Mouse (Mus musculus) cerebellum, adult 9-10 months (tissue): Measurements from ENCODE around the gene Ephb1.

Experiments
- DNase-seq: peaks from one replicate; pipeline ENCODE4 v3.0.0; 2022

The Ephb1 gene

GRCm38 (mm10) chr9:102303882-102304281 lies 50.6 kb downstream of the Ephb1 start:
- no peak for DNase-seq

- DNase-seq: no peak
These were observed 53.5 kb downstream of the Ephb1 start for GRCm38 (mm10) chr9:102300985-102301384.

GRCm38 (mm10) chr9:102298741-102299140 lies 55.8 kb downstream of the Ephb1 start:
- peak; percentile 93 for DNase-seq

GRCm38 (mm10) chr9:102297986-102298385 lies 56.5 kb downstream of the Ephb1 start:
- peak; percentile 99 for DNase-seq

GRCm38 (mm10) chr9:102297176-102297575 lies 57.3 kb downstream of the Ephb1 start:
- DNase-seq: no peak

DNA sequence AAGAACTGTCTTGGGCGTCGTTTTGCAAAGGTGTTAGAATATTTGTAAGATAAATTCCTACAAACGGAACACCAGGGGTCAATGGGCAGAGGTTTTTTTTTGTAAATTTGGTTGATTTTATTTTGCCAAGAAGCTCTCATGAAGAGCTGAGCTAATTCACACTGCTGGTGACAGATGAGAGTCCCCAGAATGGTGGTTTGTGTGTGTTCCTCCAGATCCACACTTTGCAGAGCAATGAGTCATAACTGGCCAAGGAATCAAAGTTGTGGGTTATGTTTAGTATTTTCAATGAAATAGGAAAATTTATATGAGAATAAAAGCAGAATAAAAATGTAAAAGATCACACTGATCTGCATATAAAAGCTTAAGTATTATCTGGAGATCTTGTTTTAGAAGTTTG lies 60.9 kb downstream of the Ephb1 start:
- no peak for DNase-seq

GRCm38 (mm10) chr9:102291230-102291629 lies 63.3 kb downstream of the Ephb1 start:
- no peak for DNase-seq

DNA sequence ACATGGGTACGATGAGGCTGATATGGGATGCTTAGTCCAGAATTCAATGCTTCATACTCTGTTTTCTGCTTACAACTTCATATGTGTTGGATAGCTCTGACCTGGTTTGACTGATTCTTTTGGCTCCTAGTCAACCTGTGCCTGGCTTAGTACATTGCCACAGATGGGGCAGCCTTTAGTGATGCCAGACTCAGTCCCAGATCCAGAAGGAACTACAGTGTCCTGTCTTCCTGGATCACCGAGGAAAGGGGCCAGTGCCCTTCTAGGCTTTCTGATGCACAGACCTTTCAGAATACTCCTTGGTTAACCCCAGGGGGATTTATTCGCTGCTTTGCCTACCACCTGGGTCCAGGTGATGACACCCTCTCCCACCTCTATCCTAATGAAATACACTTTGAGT lies 66.1 kb downstream of the Ephb1 start:
- peak; percentile 93 for DNase-seq

DNA sequence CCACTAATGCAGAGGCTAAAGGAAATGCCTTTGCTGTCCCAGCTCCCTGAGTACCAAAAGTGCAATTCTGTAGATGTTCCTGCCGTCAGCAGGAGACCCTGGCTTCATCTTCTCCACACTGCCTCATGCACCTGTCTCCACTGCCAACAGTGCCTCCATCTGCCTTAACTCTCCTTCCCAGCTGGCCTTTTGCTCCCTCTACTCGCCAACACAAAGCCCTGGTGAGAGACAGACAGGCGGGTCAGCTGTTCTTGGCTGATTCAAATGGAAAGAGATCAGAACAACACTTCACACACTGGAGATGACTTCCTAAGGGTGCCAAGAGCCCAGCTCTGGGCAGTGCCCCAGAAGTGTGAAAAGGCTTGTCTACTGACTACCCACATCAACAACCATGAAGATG lies 78.6 kb downstream of the Ephb1 start:
- peak; percentile 94 for DNase-seq

DNA sequence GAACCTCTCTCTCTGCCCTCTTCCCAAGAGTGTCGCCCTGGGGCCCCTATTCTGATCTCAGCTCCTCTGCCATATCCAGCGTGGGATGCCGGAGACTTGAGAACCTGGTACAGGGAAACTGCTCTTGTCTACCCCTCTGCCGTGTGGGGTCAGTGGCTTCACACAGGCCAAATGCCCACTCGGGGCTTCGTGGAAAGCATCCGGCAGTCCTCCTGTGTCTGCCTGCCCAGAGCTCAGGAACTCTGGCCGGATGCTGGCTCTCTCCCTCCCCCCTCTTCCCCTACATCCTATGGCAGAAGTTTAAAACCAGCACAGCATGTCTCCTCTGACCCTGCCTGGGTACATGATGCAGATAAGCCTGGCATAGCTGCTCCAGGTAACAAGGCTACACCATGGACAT lies 80.5 kb downstream of the Ephb1 start:
- no peak for DNase-seq

DNA sequence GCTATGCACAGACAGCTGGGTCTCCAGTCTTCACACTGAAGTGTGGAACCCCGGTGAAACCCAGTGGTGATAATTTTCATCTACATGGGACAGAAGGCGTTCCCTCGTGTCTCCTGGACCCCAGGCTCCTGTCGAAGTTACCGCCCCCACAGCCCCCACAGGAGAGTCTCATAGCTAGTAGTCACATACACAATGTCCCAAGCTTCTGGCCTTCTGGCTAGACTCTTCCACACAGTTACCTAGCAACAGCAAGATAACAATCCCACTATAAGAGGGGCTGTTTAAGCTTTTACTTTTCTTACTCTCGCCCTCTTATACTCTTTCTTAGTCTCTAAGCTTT lies 81.1 kb downstream of the Ephb1 start:
- DNase-seq: no peak

DNA sequence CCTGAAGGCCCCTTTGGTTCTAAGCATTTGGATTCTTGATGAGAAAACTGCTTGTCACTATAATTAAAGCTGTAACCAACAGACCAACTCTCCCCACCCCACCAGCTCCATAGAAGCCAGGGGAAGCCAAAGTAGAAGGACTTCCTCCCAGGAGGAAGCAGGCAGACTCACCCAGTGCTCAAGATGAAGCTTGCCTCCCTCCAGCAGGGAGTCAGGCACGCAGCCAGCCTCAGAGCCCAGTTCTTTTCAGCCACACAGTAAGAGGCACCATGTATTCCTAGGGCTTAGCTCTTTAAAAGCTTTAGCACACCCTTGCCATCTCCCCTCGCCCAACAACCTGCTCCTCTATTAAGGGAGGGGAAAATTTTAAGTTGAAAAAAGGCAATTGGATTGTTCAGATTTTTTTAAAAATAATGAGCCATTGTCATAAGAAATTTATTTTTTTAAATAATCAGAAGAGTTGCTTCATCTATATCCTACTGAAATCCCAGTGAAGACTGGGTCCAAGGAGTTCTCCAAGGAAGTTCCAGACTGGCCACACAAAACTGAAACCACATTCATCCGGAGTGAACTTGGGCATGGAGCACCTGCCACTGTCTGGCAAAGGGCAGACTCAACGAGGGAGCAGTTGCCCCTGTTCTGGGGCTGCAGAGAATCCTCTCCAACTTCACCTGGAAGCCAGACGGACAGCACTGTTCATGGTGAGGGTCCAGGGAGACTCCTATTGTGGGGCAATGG lies 81.6 kb downstream of the Ephb1 start:
- DNase-seq: no peak

DNA sequence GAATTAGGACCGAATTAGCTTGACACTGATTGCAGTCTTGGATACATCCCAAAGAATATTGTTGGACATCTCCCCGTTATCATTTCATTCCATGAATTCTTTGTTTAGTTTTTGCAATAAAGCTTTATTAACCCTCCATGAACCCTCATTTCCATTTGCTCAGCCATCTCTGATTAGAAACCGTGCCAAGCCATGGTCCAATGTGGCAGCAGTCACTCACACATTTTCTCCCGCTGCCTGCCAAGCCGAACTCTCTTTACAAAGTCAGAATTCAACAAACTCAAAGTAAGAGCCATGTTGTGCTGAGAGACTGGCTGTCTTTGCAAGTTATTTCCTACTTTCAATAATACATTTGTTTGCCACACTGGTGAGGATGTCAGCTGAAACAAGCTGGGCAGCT lies 84.0 kb downstream of the Ephb1 start:
- no peak for DNase-seq

DNA sequence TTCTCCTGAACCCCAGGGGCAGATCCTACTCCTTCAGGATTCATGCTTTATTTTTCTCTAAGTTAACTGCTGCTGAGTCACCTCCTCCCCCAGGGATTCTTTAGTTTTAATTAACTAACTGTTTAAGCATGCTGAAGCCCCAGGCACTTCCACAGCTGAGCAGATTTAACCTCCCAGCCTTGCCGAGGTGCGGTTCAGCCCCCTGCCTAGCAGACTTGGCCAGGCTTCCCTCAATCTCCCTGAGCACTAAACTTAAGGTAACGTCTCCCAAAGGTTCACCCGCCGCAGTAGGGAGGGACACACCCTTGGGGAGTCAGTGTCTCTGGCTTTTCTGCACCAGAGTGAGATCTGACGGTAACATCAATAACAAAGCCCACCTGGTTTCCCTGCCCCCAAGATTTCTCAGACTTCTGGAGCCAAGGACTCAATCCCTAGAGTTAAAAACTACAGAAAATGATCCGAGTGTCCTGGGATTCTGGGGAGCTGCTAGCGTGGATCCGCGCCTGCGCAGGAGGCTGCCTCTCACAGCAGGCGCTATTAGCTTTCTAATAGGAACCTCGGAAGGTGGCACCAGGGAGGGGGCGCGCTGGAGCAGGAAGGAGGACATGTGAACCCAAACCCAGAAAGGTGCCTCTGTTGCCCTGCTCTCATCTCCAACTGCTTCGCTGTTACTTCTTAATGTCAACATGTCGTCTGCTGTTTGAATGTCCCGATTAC lies 87.0 kb downstream of the Ephb1 start:
- DNase-seq: no peak

DNA sequence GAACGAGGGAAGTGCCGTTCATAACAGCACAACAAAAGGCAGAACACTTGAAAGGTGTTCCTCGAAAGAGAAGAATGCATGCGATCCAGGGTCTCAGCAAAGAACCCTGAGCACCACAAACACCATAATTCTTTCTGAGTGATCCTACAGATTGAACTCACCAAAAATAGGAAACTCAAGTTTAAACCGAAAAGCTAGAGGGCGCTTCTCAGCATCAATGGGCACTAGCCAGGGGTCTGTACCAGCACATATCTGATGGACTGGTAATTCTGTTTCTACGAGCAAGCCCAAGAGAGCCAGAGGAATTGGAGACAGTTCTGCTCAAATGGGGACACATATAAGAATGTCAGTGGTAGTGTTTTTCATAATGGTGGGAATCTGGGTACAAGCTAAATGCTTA lies 90.7 kb downstream of the Ephb1 start:
- no peak for DNase-seq

GRCm38 (mm10) chr9:102262100-102262501 lies 92.4 kb downstream of the Ephb1 start:
- DNase-seq: no peak

GRCm38 (mm10) chr9:102261511-102261910 lies 93.0 kb downstream of the Ephb1 start:
- DNase-seq: no peak

DNA sequence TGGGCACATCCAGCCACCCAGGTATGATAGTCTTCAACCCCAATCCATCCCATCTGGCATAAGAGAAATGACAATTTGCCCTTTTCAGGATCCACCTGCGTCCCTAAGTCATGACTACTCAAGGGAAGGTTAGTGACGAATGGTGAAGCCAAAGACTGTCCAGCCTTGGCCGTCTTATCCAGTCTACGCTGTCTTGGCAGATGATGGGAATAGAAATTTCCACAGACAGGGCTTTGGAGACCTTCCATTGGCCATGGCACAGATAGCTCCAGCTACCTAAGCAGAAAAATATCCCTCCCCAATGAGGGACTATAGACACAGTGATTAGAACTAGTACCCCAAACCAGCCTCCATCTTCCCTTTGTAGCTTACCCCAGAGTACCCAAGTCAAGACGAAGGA lies 98.1 kb downstream of the Ephb1 start:
- no peak for DNase-seq

DNA sequence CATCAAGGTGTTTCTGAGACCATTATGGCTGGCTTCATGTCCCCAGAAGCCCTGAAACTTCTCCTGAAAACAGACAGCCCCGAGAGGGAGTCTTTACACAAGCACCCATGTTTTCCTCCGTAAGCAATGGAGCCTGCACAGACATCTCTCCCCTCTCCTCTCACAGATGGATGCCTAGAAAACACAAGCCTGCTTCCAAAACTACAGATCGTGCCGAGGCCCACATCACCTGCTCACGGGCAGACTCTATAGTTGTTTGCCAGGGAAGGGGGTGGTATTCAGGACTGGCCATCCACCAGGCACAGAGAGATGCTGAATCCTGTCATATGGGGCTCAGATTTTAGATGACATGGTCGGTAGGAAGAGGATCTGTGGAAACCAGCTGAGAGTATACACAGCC lies 98.7 kb downstream of the Ephb1 start:
- no peak for DNase-seq

DNA sequence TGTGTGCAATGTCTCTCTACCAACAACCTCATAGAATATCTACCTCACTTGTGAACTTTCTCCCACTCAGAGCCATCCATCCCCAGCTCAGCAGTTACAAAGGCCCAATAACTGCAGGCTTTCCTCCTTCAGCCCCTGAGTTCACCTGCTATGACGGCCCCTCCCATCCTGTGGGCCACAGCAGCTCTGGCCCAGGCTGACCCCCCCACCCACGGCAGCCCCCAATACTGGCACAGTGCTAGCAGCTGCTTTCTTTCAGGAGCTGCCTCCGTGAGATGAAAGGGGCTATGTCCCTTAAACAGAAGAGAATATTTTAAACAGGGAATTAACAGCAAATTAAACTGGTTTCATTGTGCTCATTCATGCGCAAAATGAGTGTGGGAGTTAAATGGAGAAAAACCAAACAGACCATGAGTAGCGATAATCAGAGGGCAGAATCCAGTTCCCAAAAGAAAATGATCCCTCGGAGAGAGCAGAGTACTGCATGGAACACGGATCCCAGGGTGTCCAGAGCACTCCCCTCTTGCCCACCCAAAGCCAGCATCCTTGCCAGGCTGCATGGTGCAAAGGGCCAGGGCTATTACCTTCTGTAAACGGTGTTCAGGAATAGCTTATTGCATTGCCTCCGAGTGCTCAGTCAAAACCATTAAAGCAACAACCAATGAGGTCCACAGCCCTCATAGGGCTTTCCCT lies 105.2 kb downstream of the Ephb1 start:
- DNase-seq: no peak

DNA sequence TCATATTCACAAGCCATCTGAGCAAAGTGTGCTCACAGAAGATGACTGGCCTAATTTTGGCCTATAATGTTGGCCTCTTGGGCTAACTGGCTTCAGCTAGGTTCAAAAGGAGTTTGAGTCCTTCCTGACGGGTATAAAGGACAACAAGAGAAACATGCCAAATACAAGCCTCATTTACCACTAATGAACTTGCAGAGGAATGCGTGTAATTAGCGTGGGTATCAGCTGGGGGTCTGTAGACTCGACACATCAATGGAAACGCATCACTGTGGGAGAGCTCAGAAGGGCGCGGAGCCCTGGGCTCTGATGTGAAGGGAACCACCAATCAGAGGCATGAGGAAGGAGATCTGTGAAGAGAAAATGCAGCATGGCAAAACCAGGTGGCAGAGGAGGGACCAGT lies 108.9 kb downstream of the Ephb1 start:
- DNase-seq: no peak

DNA sequence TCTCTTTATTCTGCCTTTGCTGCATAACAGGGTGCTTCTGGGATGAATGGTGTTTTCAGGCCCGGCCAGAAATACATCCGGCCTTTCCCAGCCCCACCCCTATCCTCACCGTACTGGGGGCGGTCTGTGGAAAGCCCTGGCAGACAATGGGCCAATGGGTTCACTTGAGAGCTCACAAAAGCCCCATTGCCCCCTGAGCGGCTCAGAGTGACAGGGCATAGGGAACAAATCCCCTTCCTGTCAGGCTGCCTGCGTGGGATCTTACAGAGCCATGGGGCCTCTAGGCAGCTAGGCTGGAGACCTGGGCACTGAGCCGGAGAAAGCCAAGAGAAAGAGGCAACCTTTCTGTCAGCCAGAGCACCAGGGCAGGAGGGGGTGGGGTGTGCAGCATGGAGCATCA lies 111.2 kb downstream of the Ephb1 start:
- DNase-seq: no peak

- DNase-seq: peak; percentile 76
These were observed 112.9 kb downstream of the Ephb1 start for GRCm38 (mm10) chr9:102241546-102241945.

DNA sequence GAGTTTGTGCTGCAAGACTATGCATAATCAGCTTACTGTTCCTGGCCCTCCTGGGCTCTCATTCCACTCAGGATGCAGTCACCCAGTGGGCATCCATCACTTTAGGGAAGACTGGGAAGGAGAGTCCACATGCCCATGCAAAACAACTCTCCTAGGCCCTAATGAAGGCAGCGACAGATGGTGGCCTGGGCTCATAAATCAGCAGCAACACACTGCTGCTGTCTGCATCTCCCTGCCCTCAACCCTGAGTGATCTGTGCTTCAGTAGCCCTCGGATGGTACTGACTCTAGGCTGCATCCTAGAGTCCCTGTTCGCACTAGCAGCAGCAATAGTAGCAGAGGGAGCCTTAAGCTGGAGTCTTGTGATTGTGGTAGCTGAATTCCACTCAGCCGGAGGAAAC lies 114.3 kb downstream of the Ephb1 start:
- peak; percentile 58 for DNase-seq
